Mouse (Mus musculus) NIH3T3 (cell line): ENCODE data around the gene Osbpl8.
"Not testable (repeated sequence)": the region's sequence is repeated elsewhere in the genome, so short reads cannot be mapped to it uniquely, and the experiment has no call there.

Source experiments
- DNase-seq: peaks from one replicate; pipeline ENCODE4 v3.0.0-alpha.2; 2012; ENCODE audit warnings: low read depth

The Osbpl8 gene

GRCm38 (mm10) chr10:111185574-111186269 is 21.2 kb downstream of the Osbpl8 start:
- peak; percentile 13 for DNase-seq

GRCm38 (mm10) chr10:111189022-111189555 is 24.5 kb downstream of the Osbpl8 start:
- no peak for DNase-seq

GRCm38 (mm10) chr10:111190110-111190795 is 25.7 kb downstream of the Osbpl8 start:
- DNase-seq = no peak

DNA sequence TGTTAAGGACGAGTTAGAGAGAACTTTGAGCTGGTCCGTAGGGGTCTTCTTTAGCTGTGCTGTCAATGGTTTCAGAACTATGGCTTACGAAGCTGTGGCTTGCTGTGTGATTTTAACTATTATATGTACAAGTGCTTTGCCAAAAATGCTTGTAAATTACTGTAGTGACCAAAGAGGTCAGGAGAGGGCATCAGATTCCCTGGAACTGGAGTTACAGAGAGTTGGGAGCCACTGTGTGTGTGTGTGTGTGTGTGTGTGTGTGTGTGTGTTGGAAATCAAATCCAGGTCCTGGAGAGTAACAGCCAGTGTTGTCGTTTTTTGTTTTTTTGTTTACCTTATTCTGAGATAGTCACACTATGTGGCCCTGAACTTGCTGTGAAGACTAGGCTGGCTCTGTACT is 29.0 kb downstream of the Osbpl8 start:
- no peak for DNase-seq

GRCm38 (mm10) chr10:111196191-111196590 is 31.6 kb downstream of the Osbpl8 start:
- DNase-seq = no peak

DNA sequence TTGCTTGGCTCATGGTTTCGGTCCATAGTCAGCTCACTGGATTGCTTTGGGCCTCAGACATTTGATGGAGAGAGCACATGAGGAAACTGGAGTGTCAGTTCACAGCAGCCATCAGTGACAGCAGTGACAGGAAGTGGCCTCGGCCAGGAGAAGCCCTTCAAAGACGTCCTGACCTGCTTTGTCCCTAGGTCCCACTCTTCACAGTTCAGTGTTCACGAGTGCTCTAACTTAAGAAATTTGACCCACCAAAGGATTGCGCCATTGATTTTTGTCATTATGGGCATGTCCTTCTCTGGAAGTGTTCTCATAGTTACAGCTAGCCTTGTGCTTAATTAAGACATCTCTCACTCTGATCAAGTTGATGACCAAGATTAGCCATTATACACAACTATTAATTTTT is 34.2 kb downstream of the Osbpl8 start:
- DNase-seq = not testable (repeated sequence)

DNA sequence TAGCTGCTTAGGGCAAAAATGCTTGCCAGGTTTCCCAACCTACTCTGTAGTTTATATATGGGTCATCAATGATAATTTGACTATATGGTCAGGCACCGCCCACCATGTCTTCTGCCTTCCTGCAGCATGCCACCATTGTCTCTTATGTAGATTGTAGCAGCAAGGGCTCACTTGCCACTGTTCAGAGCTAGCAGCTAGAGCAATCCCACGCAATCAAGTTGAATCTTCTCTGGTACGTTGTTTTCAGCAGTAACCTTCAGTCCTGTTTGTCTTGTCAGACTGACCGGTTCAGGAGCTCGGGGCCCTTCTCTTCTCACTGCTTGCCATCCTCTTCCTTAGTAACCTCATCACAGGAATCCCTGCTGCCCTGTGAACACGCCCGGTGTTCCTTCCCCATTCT is 36.6 kb downstream of the Osbpl8 start:
- no peak for DNase-seq

DNA sequence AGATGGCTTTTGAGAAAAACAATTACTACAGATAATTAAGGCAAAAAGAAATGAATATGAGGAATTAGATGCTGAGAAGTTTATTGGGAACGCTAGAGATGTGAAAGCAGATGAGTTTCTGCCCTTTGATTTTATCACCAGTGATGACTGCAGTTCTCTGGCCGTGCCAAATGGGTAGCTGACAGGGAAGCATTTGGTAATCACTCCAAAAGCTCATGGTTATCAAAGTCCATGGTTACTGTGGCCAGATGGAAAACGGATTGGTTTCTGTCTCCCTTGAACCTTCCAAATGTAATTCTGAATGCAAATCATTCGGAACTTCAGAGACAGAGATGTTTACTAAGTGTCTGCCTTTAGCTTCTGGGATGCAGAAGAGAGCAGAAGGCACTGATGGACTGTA is 37.1 kb downstream of the Osbpl8 start:
- DNase-seq = no peak

DNA sequence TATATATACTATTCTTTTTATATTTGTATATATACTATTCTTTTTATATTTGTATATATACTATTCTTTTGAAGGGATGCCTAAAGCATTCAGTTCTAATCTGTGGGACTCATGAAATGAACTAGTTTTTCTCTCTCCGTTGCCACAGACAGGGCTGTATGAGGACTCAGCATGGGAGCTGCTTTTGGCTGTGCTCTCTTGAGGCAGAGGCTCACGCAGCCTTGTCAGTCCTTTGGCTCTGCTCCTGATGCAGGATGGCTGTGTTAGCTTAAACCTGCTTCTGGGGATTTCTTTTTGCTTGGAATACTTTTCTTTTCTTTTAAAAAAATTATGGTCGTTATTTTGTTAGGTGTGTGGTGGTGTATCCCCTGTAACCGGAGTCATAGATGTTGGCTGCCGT is 39.5 kb downstream of the Osbpl8 start:
- no peak for DNase-seq

GRCm38 (mm10) chr10:111205421-111205820 is 40.9 kb downstream of the Osbpl8 start:
- DNase-seq = no peak

GRCm38 (mm10) chr10:111207386-111207785 is 42.8 kb downstream of the Osbpl8 start:
- no peak for DNase-seq

DNA sequence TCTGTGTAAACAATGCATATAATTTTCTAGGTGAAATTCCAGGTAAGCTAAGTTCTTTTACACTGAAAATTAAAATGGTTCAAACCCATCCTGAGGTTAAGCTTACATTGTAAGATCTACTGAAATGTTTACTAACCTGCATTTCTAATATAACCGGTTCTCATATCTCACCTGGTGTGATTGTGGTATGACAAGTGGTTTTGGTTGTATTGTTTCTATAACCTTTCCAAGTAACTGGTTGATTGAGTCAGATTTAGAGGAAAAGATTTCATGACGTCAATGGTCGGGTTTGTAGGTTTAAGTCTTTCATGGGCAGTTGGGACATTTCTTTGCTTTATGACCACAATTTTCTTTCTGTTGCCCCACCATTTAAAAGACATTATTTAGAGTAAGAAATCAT is 49.5 kb downstream of the Osbpl8 start:
- DNase-seq = no peak

DNA sequence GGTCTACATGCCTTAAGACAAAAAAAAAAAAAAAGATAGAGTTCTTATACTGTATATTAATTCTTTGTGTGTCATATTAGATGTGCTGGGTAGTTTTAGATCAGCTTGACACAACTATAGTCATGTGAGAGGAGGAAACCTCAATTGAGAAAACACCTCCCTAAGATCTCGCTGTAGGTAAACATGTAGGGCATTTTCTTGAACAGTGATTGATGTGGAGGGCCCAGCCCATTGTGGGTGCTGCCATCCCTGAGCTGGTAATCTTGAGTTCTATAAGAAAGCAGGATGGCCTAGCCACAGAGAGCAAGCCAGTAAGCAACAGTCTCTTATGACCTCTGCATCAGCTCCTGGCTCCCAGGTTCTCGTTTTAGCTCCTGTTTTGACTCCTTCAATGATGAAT is 50.1 kb downstream of the Osbpl8 start:
- no peak for DNase-seq

DNA sequence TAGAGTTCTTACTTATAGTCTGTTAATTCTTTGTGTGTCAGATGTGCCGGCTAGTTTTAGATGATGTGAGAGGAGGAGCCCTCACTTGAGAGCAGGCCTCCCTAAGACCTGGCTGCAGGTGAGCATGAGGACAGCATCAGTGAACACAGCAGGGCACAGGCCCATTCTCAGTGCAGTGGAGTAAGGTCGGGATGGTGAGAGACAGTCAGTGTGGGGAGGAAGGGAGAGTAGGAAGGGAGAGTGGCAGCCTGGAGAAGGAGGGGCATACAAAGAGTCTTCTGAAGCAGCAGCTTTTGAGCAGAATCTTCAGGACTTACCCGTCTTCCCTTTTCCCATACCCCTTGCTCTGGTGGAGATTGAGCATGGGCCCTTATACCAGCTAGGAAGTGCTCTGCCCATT is 51.0 kb downstream of the Osbpl8 start:
- no peak for DNase-seq

DNA sequence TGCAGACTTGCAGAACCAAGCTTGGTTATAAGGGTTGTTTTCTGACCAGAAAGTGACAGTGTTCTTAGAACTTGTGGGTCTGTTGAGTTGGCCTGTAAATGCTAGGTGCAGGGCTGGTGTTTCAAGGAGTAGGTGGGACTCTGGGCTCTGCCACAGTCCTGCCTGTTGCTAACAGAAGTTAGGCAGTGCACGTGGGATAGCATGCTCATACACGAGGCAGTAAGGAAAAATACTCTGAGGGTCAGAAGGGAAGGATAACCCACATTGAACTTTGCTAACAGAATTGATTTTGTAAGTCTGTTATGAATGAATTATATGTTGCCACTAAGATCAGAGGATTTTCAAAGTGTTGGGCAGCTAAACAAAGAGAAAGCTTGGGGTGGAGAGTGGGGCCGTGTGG is 51.6 kb downstream of the Osbpl8 start:
- DNase-seq = no peak

- DNase-seq = no peak
These were observed 58.0 kb downstream of the Osbpl8 start for GRCm38 (mm10) chr10:111222535-111222934.

- no peak for DNase-seq
These were observed 58.8 kb downstream of the Osbpl8 start for GRCm38 (mm10) chr10:111223218-111223830.

- DNase-seq = no peak
These were observed 60.1 kb downstream of the Osbpl8 start for GRCm38 (mm10) chr10:111224696-111225095.

DNA sequence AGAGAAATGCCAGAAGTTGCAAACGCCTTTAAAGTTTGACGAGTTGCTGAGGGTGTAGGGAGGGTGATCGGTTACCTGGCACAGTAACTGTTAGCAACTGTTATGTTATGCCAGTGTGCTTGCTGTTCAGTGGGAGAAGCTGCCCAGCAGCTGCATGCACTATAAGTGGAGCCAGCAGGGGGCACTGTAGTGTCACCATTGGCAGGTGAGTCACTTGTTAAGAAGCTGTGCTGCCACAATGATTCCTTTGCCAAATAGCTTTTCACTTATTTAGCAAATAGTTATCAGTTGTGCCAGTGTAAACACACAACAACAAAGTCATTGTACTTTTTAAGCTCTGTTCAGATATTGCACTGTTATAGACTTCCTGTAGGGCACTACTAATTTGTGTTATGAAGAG is 62.0 kb downstream of the Osbpl8 start:
- DNase-seq = peak; percentile 97

- DNase-seq = not testable (repeated sequence)
These were observed 67.7 kb downstream of the Osbpl8 start for GRCm38 (mm10) chr10:111232237-111232636.

- peak; percentile 16 for DNase-seq
These were observed 69.1 kb downstream of the Osbpl8 start for GRCm38 (mm10) chr10:111233476-111234130.

DNA sequence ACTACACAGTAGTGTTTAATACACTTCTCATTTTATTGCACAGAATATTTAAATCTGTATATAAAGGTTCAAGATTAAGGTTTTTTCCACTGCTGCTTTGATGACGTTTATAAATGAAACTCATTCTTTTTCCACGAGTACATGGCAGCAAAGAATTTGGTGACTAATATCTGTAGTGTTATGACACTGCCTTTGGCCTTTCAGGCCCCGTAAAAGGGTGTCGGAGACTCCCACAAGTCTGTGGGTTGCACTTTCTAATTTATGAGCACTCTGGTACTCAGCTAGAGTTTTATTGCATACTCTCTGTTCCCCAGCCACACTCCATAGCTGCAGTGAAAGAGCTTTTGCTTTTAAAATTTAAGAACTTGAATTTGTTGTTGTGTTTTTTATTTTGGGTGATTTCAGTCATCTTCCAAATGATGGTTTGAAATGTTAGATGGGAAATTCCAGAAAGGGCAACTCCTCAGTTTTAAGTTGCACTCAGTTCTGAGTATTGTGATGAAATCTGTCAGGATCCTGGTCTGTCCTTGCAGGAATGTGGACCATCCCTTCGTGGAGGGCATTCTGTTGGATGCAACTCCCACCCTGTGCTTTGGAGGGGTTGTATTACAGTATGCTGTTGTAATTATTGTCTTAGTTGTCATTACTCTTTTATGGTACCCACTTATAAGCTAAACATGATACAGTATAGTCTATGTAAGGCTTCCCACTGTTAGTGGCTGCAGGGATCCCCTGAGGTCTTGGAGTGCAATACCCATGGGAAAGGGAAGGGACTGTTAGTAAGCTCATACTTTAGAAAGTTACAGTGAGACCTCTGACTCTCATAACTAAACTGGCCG is 70.1 kb downstream of the Osbpl8 start:
- DNase-seq = peak; percentile 58
